Mouse (Mus musculus) cerebellum, adult 11 months (tissue): ENCODE measurements around the gene Zfp618.
A peak's percentile ranks its signal among the peaks of the same experiment; 100 is the strongest.

Experiments
- DNase-seq: peaks from one replicate; pipeline ENCODE4 v3.0.0; 2022

The Zfp618 gene

GRCm38 (mm10) chr4:62965497-62966302, at the start of gene Zfp618:
Zfp618 (plus strand) TSS chr4:62965573.
- DNase-seq: peak; percentile 8

- DNase-seq: no peak
Observed at GRCm38 (mm10) chr4:62917056-62917455, 48.3 kb upstream of the Zfp618 start.

GRCm38 (mm10) chr4:62933798-62934197, 31.6 kb upstream of the Zfp618 start:
- DNase-seq: no peak

GRCm38 (mm10) chr4:62935589-62936218, 29.7 kb upstream of the Zfp618 start:
- DNase-seq: no peak

- no peak for DNase-seq
Observed at GRCm38 (mm10) chr4:62941961-62942892, 23.1 kb upstream of the Zfp618 start.

- no peak for DNase-seq
Observed at GRCm38 (mm10) chr4:62944326-62944879, 21.0 kb upstream of the Zfp618 start.

- DNase-seq: no peak
Observed at GRCm38 (mm10) chr4:62963806-62964205, 1.6 kb upstream of the Zfp618 start.

- DNase-seq: no peak
Observed at GRCm38 (mm10) chr4:62964844-62965496, 403 bp upstream of the Zfp618 start.

- DNase-seq: no peak
Observed at GRCm38 (mm10) chr4:62969526-62969925, 4.2 kb downstream of the Zfp618 start.

- no peak for DNase-seq
Observed at GRCm38 (mm10) chr4:62971991-62972390, 6.6 kb downstream of the Zfp618 start.

- DNase-seq: no peak
Observed at GRCm38 (mm10) chr4:62973086-62973485, 7.7 kb downstream of the Zfp618 start.

- DNase-seq: no peak
Observed at GRCm38 (mm10) chr4:62974901-62975300, 9.5 kb downstream of the Zfp618 start.

- no peak for DNase-seq
Observed at GRCm38 (mm10) chr4:62975541-62975940, 10.2 kb downstream of the Zfp618 start.

- DNase-seq: no peak
Observed at GRCm38 (mm10) chr4:62977454-62977853, 12.1 kb downstream of the Zfp618 start.

- DNase-seq: no peak
Observed at GRCm38 (mm10) chr4:62978501-62978911, 13.1 kb downstream of the Zfp618 start.

GRCm38 (mm10) chr4:62981572-62981971, 16.2 kb downstream of the Zfp618 start:
- DNase-seq: no peak

- DNase-seq: no peak
Observed at GRCm38 (mm10) chr4:62983556-62983955, 18.2 kb downstream of the Zfp618 start.

GRCm38 (mm10) chr4:62991336-62991735, 26.0 kb downstream of the Zfp618 start:
- DNase-seq: no peak

GRCm38 (mm10) chr4:62993190-62993589, 27.8 kb downstream of the Zfp618 start:
- no peak for DNase-seq

GRCm38 (mm10) chr4:62997606-62998005, 32.2 kb downstream of the Zfp618 start:
- DNase-seq: no peak

GRCm38 (mm10) chr4:62998431-62998835, 33.1 kb downstream of the Zfp618 start:
- DNase-seq: no peak

GRCm38 (mm10) chr4:62998908-62999307, 33.5 kb downstream of the Zfp618 start:
- DNase-seq: no peak
